Mouse (Mus musculus) olfactory bulb, adult 2 months (tissue): Measurements from ENCODE around the gene Cd163. TPM values are rescaled to one million over a fixed set of nuclear protein-coding genes. Genes with fewer than 3 reads are reported as not detected.
"Not testable (repeated sequence)": the region's sequence is repeated elsewhere in the genome, so short reads cannot be mapped to it uniquely, and the experiment has no call there.

ENCODE experiments used
- H3K27ac ChIP-seq: fragments of 200-500 bp; 2 replicates; pipeline ENCODE4 v1.5.1; 2012; ENCODE audit warnings: low read depth, low read length; ENCODE audit not compliant: insufficient read depth
- H3K4me1 ChIP-seq: fragments of 200-500 bp; 2 replicates; pipeline ENCODE4 v1.6.1; 2012; ENCODE audit warnings: low read length; ENCODE audit not compliant: control insufficient read depth, insufficient read depth
- H3K4me3 ChIP-seq: fragments of 200-500 bp; 2 replicates; pipeline ENCODE4 v1.5.1; 2012; ENCODE audit warnings: mild to moderate bottlenecking, low read depth, low read length, moderate library complexity; ENCODE audit not compliant: insufficient read depth
- CTCF ChIP-seq: fragments of 200-500 bp; IDR thresholded peaks from 2 replicates; pipeline ENCODE4 v1.5.1; 2012; ENCODE audit warnings: low read depth, mild to moderate bottlenecking, low read length, moderate library complexity; ENCODE audit not compliant: insufficient read depth
- POLR2A ChIP-seq: fragments of 200-500 bp; IDR thresholded peaks from 2 replicates; pipeline ENCODE4 v1.6.1; 2012; ENCODE audit warnings: mild to moderate bottlenecking, low read depth, low read length, moderate library complexity; ENCODE audit not compliant: insufficient read depth
- WGBS: fragments of 180-500 bp; shearing (Covaris S2); methylation state at CpG from one replicate; pipeline ENCODE4 v1.1.7; 2018; 5-methylcytosine and 5-hydroxymethylcytosine counted together
- polyA plus RNA-seq: library from polyadenylated mRNA; stranded (reverse); fragments of >200 nt; gene quantifications from 2 replicates; pipeline ENCODE4 v1.2.4, GENCODE M21; 2012; ENCODE audit warnings: low replicate concordance; ENCODE audit not compliant: missing spikeins, insufficient read depth, insufficient read length

Gene Cd163
- not detected in 2 replicates for polyA plus RNA-seq

GRCm38 (mm10) chr6:124304356-124304755, at the start of gene Cd163:
Cd163 (plus strand) TSS chr6:124304656.
- H3K4me1 ChIP-seq, result no peaks in the 10 kb centered on the region
- H3K27ac ChIP-seq, result no peak within 1 kb of the TSS
- WGBS, result 93% methylated on average over 4 of the region's 4 CpGs
- H3K4me3 ChIP-seq, result no peak within 1 kb of the TSS
- TF ChIP-seq POLR2A, result no peak
- no peak for TF ChIP-seq CTCF

GRCm38 (mm10) chr6:124255721-124256470, 48.6 kb upstream of the Cd163 start:
- Histone ChIP-seq H3K4me3 (no peak overlapping the region), H3K27ac (no peak overlapping the region), H3K4me1 (no peaks in the 10 kb centered on the region)
- 74% methylated on average over 6 of the region's 6 CpGs for whole genome bisulfite sequencing
- TF ChIP-seq POLR2A (no peak), CTCF (no peak)

GRCm38 (mm10) chr6:124260198-124260931, 44.1 kb upstream of the Cd163 start:
- Histone ChIP-seq H3K4me1 (no peaks in the 10 kb centered on the region), H3K27ac (no peak overlapping the region), H3K4me3 (no peak overlapping the region)
- 17% methylated on average over 14 of the region's 14 CpGs for WGBS
- TF ChIP-seq CTCF (peak; percentile 63), POLR2A (no peak)

- WGBS, result 0% methylated on average over 3 of the region's 3 CpGs
- Histone ChIP-seq H3K4me1 (no peaks in the 10 kb centered on the region), H3K27ac (no peak overlapping the region), H3K4me3 (no peak overlapping the region)
- TF ChIP-seq CTCF (no peak), POLR2A (no peak)
These were observed 41.8 kb upstream of the Cd163 start for GRCm38 (mm10) chr6:124262696-124263095.

- Histone ChIP-seq H3K4me1 (no peaks in the 10 kb centered on the region), H3K27ac (no peak overlapping the region), H3K4me3 (no peak overlapping the region)
- WGBS, result 77% methylated on average over 5 of the region's 5 CpGs
- no peak for TF ChIP-seq POLR2A
- no peak for TF ChIP-seq CTCF
These were observed 31.1 kb upstream of the Cd163 start for GRCm38 (mm10) chr6:124273231-124273880.

GRCm38 (mm10) chr6:124277641-124278040, 26.8 kb upstream of the Cd163 start:
- TF ChIP-seq POLR2A (no peak), CTCF (no peak)
- Histone ChIP-seq H3K4me3 (no peak overlapping the region), H3K27ac (no peak overlapping the region), H3K4me1 (no peaks in the 10 kb centered on the region)
- 79% methylated on average over 5 of the region's 5 CpGs for WGBS

- Histone ChIP-seq H3K27ac (no peak overlapping the region), H3K4me3 (no peak overlapping the region), H3K4me1 (no peaks in the 10 kb centered on the region)
- TF ChIP-seq POLR2A (no peak), CTCF (no peak)
- 78% methylated on average over 5 of the region's 5 CpGs for WGBS
These were observed 26.2 kb upstream of the Cd163 start for GRCm38 (mm10) chr6:124278291-124278690.

GRCm38 (mm10) chr6:124282731-124283130, 21.7 kb upstream of the Cd163 start:
- 89% methylated on average over 4 of the region's 4 CpGs for WGBS
- H3K4me3 ChIP-seq, result no peak overlapping the region
- TF ChIP-seq CTCF (no peak), POLR2A (no peak)

GRCm38 (mm10) chr6:124297378-124297777, 7.1 kb upstream of the Cd163 start:
- WGBS, result 97% methylated on average over 5 of the region's 5 CpGs

More at GRCm38 (mm10) chr6:124282731-124283130, 21.7 kb upstream of the Cd163 start:
- Histone ChIP-seq H3K4me1 (no peaks in the 10 kb centered on the region), H3K27ac (no peak overlapping the region)

More at GRCm38 (mm10) chr6:124297378-124297777, 7.1 kb upstream of the Cd163 start:
- H3K4me1 ChIP-seq, H3K4me3 ChIP-seq, H3K27ac ChIP-seq: not testable (repeated sequence)
